Mouse (Mus musculus) liver, embryonic 16.5 days (tissue): ENCODE measurements around the gene Acvr1. TPM values are rescaled to one million over a fixed set of nuclear protein-coding genes. Genes with fewer than 3 reads are reported as not detected.
A peak's percentile ranks its signal among the peaks of the same experiment; 100 is the strongest.

Experiments
- ATAC-seq: fragments of 200-750 bp; cut with Nextera tagmentation; 2 replicates; pipeline ENCODE4 v1.8.0; 2017; ENCODE audit warnings: low read depth, mild to moderate bottlenecking, moderate number of reproducible peaks, moderate library complexity
- H3K27ac ChIP-seq: fragments of 300-500 bp; sonication (generic); 2 replicates; pipeline ENCODE4 v1.5.1; 2014; ENCODE audit warnings: mild to moderate bottlenecking, low read length
- H3K27me3 ChIP-seq: fragments of 300-500 bp; sonication (generic); 2 replicates; pipeline ENCODE4 v1.6.1; 2014; ENCODE audit warnings: low read depth, low read length, mixed read lengths; ENCODE audit not compliant: control insufficient read depth, insufficient read depth
- H3K36me3 ChIP-seq: fragments of 300-500 bp; sonication (generic); 2 replicates; pipeline ENCODE4 v1.6.1; 2014; ENCODE audit warnings: mild to moderate bottlenecking; ENCODE audit not compliant: control insufficient read depth, insufficient read depth
- H3K4me1 ChIP-seq: fragments of 300-500 bp; sonication (generic); 2 replicates; pipeline ENCODE4 v1.6.1; 2014; ENCODE audit warnings: low read depth, low read length, mixed read lengths; ENCODE audit not compliant: control insufficient read depth
- H3K4me2 ChIP-seq: fragments of 300-500 bp; sonication (generic); 2 replicates; pipeline ENCODE4 v1.6.1; 2014; ENCODE audit warnings: low read depth, low read length, mixed read lengths
- H3K4me3 ChIP-seq: fragments of 300-500 bp; sonication (generic); 2 replicates; pipeline ENCODE4 v1.5.1; 2014; ENCODE audit warnings: low read depth, mild to moderate bottlenecking, low read length
- H3K9ac ChIP-seq: fragments of 300-500 bp; sonication (generic); 2 replicates; pipeline ENCODE4 v1.6.1; 2014; ENCODE audit warnings: low read depth, low read length
- H3K9me3 ChIP-seq: fragments of 300-500 bp; sonication (generic); replicated peaks from 2 replicates; pipeline ENCODE4 v1.6.1; 2016; ENCODE audit warnings: low read length; ENCODE audit not compliant: control insufficient read depth
- WGBS: fragments of 180-500 bp; shearing (Covaris S2); extraction: QIAGEN DNeasy Blood & Tissue Kit; methylation state at CpG from one replicate; pipeline ENCODE4 v1.1.7; 2014; ENCODE audit not compliant: insufficient replicate concordance; 5-methylcytosine and 5-hydroxymethylcytosine counted together
- polyA plus RNA-seq: library from polyadenylated mRNA; unstranded; fragments of >200 nt; fragmentation: Nextera tagmentation; extraction: Ambion mirVana; gene quantifications from 2 replicates; pipeline ENCODE4 v1.2.1, GENCODE M21; 2015

Acvr1 gene
- polyA plus RNA-seq, 1 experiment from 2014 or later: 2.0 TPM

GRCm38 (mm10) chr2:58548943-58549342 is 18.0 kb downstream of the Acvr1 start:
- H3K36me3 ChIP-seq: no peaks in the 10 kb centered on the region
- peaks cover 12% of the 10 kb centered on the region for H3K4me1 ChIP-seq
- ATAC-seq: no peak
- H3K9ac ChIP-seq: no peak overlapping the region
- H3K27me3 ChIP-seq: no peaks in the 10 kb centered on the region
- no peak overlapping the region for H3K4me2 ChIP-seq
- H3K9me3 ChIP-seq: no peaks in the 10 kb centered on the region
- WGBS: 48% methylated on average over 7 of the region's 7 CpGs
- no peak overlapping the region for H3K4me3 ChIP-seq
- H3K27ac ChIP-seq: no peak overlapping the region

GRCm38 (mm10) chr2:58546264-58546663 is 20.7 kb downstream of the Acvr1 start:
- WGBS: 72% methylated on average over 7 of the region's 7 CpGs
- Histone ChIP-seq H3K27me3 (no peaks in the 10 kb centered on the region), H3K9ac (no peak overlapping the region), H3K27ac (no peak overlapping the region), H3K4me3 (no peak overlapping the region), H3K9me3 (no peaks in the 10 kb centered on the region), H3K36me3 (no peaks in the 10 kb centered on the region), H3K4me2 (no peak overlapping the region), H3K4me1 (peaks cover 6% of the 10 kb centered on the region)
- no peak for ATAC-seq

- Histone ChIP-seq H3K36me3 (no peaks in the 10 kb centered on the region), H3K27ac (no peak overlapping the region), H3K9me3 (no peaks in the 10 kb centered on the region), H3K4me3 (no peak overlapping the region), H3K4me2 (no peak overlapping the region), H3K27me3 (no peaks in the 10 kb centered on the region), H3K9ac (no peak overlapping the region), H3K4me1 (no peaks in the 10 kb centered on the region; the same call in 1 of the 2 replicates)
- 30% methylated on average over 6 of the region's 6 CpGs for WGBS
- ATAC-seq: peak; percentile 43; the same call in 1 of the 2 replicates
These were observed 22.6 kb downstream of the Acvr1 start for GRCm38 (mm10) chr2:58544368-58544767.

DNA sequence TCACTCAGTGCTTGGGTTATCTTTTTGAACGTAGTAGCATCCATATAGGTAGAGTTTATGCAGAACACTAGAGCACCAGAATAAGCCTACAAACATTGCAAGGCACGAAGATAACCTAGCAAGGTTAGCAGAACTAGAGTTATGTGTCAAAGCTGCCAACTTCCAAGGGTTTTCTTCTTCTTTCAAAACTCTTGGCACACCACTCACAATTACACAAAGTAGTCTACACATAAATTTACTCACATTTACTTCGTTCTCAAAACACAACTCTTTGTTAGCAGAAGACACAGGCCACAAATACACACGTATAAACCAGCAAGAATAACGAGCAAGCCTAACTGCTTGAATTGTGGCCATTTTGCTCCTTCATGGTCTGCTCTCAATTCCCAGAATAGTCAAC is 23.7 kb downstream of the Acvr1 start:
- Histone ChIP-seq H3K27ac (no peak overlapping the region), H3K4me2 (no peak overlapping the region), H3K4me3 (no peak overlapping the region), H3K9me3 (no peaks in the 10 kb centered on the region), H3K36me3 (no peaks in the 10 kb centered on the region), H3K9ac (no peak overlapping the region), H3K4me1 (no peaks in the 10 kb centered on the region; the same call in 1 of the 2 replicates), H3K27me3 (no peaks in the 10 kb centered on the region)
- no peak for ATAC-seq
- WGBS: 70% methylated on average over 5 of the region's 5 CpGs

- Histone ChIP-seq H3K4me1 (peaks cover 18% of the 10 kb centered on the region), H3K9me3 (no peaks in the 10 kb centered on the region), H3K4me2 (no peak overlapping the region), H3K27me3 (no peaks in the 10 kb centered on the region), H3K36me3 (no peaks in the 10 kb centered on the region), H3K4me3 (no peak overlapping the region), H3K27ac (no peak overlapping the region), H3K9ac (no peak overlapping the region)
- 79% methylated on average over 6 of the region's 6 CpGs for WGBS
- ATAC-seq: no peak
These were observed 28.8 kb downstream of the Acvr1 start for GRCm38 (mm10) chr2:58538196-58538595.

- 62% methylated on average over 3 of the region's 3 CpGs for WGBS
- no peak for ATAC-seq
- Histone ChIP-seq H3K27ac (no peak overlapping the region; the same call in 1 of the 2 replicates), H3K9ac (no peak overlapping the region), H3K27me3 (no peaks in the 10 kb centered on the region), H3K36me3 (no peaks in the 10 kb centered on the region), H3K4me2 (no peak overlapping the region), H3K4me3 (no peak overlapping the region), H3K4me1 (peaks cover 26% of the 10 kb centered on the region), H3K9me3 (no peaks in the 10 kb centered on the region)
These were observed 30.2 kb downstream of the Acvr1 start for GRCm38 (mm10) chr2:58536796-58537195.

GRCm38 (mm10) chr2:58535233-58535632 is 31.7 kb downstream of the Acvr1 start:
- Histone ChIP-seq H3K4me3 (no peak overlapping the region), H3K9ac (no peak overlapping the region), H3K27me3 (no peaks in the 10 kb centered on the region), H3K27ac (peak overlapping the region; percentile 69), H3K9me3 (no peaks in the 10 kb centered on the region), H3K4me2 (0 out of 2 replicates have a peak overlapping the region, but pooled peaks have one; percentile 2), H3K4me1 (peaks cover 26% of the 10 kb centered on the region), H3K36me3 (no peaks in the 10 kb centered on the region)
- ATAC-seq: peak; percentile 78
- 50% methylated on average over 8 of the region's 8 CpGs for WGBS

DNA sequence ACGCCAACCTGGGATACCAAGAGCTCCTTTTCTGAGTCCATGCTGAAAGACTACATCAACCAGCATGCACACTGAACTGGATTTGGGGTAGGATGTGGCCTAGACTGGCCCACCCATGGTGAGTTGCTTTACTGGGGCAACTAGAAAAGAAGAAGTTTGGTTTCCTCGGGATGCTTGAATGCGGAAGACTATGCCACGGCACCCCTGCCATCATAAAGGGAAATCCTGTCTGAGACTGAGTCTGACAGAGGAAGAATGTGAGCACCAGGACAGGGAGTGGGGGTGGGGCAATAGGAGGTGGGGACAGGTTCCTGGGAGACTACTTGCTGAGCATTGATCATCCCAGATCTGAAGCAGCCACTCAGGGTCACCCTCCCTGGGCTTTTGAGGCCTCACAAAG is 32.6 kb downstream of the Acvr1 start:
- no peaks in the 10 kb centered on the region for H3K9me3 ChIP-seq
- no peak overlapping the region for H3K9ac ChIP-seq
- no peaks in the 10 kb centered on the region for H3K36me3 ChIP-seq
- H3K27ac ChIP-seq: peak overlapping the region; percentile 54
- no peak overlapping the region for H3K4me2 ChIP-seq
- H3K27me3 ChIP-seq: no peaks in the 10 kb centered on the region
- peaks cover 26% of the 10 kb centered on the region for H3K4me1 ChIP-seq
- no peak overlapping the region for H3K4me3 ChIP-seq
- whole genome bisulfite sequencing: 35% methylated on average over 4 of the region's 4 CpGs
- no peak for ATAC-seq

- 40% methylated on average over 7 of the region's 7 CpGs for WGBS
- Histone ChIP-seq H3K27ac (peak overlapping the region; percentile 57), H3K4me3 (no peak overlapping the region), H3K9me3 (no peaks in the 10 kb centered on the region), H3K27me3 (no peaks in the 10 kb centered on the region), H3K4me1 (peaks cover 26% of the 10 kb centered on the region), H3K36me3 (no peaks in the 10 kb centered on the region), H3K4me2 (no peak overlapping the region), H3K9ac (no peak overlapping the region)
- no peak for ATAC-seq
These were observed 33.4 kb downstream of the Acvr1 start for GRCm38 (mm10) chr2:58533521-58534001.
